Mouse (Mus musculus) liver (tissue): ENCODE data around the gene Gpr135.
"Not testable (repeated sequence)": the region's sequence is repeated elsewhere in the genome, so short reads cannot be mapped to it uniquely, and the experiment has no call there.

Source experiments
- DNase-seq: peaks from one replicate; pipeline ENCODE4 v3.0.0-alpha.2; 2020; ENCODE audit warnings: mixed read lengths

Gene Gpr135

GRCm38 (mm10) chr12:72052571-72052970, 18.4 kb downstream of the Gpr135 start:
- no peak for DNase-seq

GRCm38 (mm10) chr12:72050821-72051220, 20.1 kb downstream of the Gpr135 start:
- no peak for DNase-seq

DNA sequence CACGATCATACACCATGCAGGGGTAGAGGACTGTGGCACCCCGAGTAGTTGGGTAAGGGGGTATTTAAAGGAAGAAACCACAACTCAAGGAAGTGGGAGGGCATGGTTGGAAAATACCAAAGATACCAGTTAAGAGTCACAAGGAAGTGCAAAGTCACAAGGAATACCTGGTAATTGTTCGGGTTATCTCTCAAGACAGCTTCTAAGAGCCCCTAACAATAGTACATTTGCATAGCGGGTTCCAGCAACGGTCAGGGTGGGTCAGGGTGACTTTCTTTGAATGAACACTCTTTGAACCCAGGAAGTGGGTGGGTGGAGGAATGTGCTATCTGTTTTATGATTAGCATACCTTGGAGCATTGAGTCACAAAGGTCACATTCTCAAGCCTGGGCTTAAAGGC, 20.8 kb downstream of the Gpr135 start:
- DNase-seq = not testable (repeated sequence)

DNA sequence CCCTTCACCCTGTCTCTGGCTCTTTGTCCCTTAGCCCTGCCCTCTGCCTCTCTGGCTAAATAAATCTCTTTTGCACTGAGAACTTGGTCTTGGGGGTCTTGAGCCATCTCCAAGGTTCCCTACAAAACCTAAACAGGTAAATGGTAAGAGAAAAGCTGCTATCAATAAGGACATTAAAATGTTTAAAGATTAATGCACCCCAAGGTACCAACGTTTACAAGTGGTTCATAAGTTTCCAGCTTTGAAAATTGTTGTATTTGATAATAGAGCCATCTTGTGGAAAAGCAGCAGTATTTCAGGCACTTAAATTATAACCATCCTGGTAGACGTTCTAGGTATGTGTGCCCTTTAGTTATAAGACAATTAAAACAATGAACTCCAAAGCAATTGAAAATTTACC, 23.4 kb downstream of the Gpr135 start:
- DNase-seq = no peak

DNA sequence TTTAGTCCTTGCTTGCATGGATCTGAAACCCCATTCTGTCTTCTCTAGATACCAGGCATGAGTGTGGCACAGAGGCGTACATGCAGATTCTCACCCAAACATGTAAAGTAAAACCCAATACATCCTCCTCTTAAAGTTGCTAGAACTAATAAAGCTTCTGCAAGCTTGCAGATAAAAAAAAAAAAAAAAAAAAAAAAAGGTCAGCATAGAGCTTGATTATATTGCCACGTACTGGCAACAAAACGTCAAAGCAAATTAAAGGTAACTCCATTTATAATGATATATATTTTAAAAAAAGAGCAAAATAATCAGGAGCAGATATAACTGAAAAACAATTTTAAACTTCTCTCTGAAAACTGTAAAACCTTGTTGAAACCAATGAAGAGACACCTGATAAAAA, 29.7 kb downstream of the Gpr135 start:
- no peak for DNase-seq

GRCm38 (mm10) chr12:72039501-72039900, 31.4 kb downstream of the Gpr135 start:
- DNase-seq = no peak

- no peak for DNase-seq
Observed at GRCm38 (mm10) chr12:72038866-72039265, 32.1 kb downstream of the Gpr135 start.

GRCm38 (mm10) chr12:72037049-72037448, 33.9 kb downstream of the Gpr135 start:
- no peak for DNase-seq

GRCm38 (mm10) chr12:72036097-72036661, 34.7 kb downstream of the Gpr135 start:
- no peak for DNase-seq

DNA sequence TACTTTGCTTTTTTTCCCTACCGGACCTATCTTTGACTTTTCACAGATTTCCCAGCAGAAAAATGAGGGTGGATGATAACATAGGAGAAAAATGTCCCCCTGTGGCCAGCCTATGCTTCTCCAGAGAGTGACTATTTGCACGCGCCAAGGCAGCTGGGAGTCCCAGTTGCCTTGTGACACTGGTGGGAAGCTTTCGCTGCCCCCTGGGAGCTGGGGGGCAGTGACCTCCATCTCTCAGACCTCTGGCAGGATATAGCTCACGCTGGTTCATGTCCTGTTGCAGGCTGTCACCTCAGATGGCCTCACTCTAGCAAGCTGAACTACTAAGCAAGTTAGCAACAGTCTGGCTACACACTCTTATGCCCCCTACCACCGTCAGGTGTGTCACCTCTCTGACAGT, 39.1 kb downstream of the Gpr135 start:
- DNase-seq = no peak

DNA sequence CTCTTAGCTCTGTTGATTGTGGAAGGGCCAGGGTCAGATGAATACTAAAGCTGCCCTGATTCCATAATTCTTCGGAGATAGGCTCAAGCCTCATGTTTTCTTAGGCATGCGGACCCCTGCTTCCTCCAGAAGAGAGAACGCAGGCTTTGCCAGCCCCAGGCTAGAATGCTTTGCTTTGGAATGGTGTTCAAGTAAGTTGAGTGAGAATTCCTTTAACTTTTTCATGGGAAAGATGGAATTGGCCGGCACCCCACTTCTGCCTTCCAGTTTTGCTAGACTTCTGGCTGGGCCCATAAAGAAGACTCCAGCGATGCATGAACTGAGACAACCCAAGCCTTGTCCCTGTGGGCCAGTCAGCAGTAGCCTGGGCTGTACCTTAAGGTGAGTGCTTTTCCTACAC, 39.8 kb downstream of the Gpr135 start:
- no peak for DNase-seq

GRCm38 (mm10) chr12:72025275-72025795, 45.6 kb downstream of the Gpr135 start:
- DNase-seq = no peak

DNA sequence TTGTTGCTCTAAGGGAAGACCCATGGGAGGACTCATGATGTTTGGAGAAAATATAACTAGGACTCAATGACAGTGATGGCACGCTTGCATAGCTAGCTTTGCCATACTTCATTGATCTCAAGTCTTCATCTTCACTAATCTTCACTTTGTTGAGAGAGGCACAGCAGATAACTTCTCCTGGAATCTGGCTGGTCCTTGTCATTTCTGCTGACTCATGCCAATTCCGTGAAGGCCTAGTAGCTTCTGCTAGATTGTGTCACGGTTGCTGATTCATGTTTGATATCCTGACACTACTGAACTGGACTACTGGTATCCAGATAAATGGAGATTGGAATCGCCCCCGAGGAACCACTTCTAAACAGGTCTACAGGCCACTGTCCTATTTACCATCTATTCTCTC, 47.4 kb downstream of the Gpr135 start:
- DNase-seq = no peak

- no peak for DNase-seq
Observed at GRCm38 (mm10) chr12:72022790-72023189, 48.1 kb downstream of the Gpr135 start.

DNA sequence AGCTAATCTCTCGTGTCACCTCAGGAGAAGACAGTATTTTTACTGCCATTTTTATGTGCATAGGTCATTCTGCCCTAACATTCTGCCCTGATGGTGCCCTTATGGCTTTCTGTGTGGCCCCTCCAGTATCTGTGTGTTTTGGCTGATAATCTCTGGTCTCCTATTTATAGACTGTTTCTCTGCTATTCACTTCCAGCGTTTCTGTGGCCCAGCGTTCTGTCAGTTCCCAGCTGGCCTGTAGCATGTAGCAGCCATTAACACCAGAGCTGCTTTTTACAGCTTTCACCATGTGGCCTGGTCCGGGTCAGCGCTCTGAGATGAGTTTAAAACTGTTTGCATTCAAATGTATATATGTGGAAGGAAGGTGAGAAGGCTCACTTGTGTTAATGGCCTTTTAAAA, 49.4 kb downstream of the Gpr135 start:
- DNase-seq = no peak

GRCm38 (mm10) chr12:72020285-72020684, 50.6 kb downstream of the Gpr135 start:
- DNase-seq = no peak
